Mouse (Mus musculus): Measurements from ENCODE around the gene Kat7. TPM values are rescaled to one million over a fixed set of nuclear protein-coding genes. Genes with fewer than 3 reads are reported as not detected.

The Kat7 gene
- polyA plus RNA-seq, 1 experiment from 2014 or later: 43.3 TPM

GRCm38 (mm10) chr11:95227467-95227866 is 82.6 kb downstream of the Kat7 start:
- peaks cover 49% of the 10 kb centered on the region for H3K27me3 ChIP-seq
- ATAC-seq (replicated peaks; ENCODE audit: insufficient number of reproducible peaks, insufficient read depth, low FRiP score, low read depth): no peak
- H3K9me3 ChIP-seq (replicated peaks): no peaks in the 10 kb centered on the region
- 28% methylated on average over 5 of the region's 5 CpGs for WGBS
- no peak overlapping the region for H3K27ac ChIP-seq
- H3K4me2 ChIP-seq: no peak overlapping the region
- H3K9ac ChIP-seq: no peak overlapping the region
- H3K4me3 ChIP-seq: no peak overlapping the region
- peaks cover 28% of the 10 kb centered on the region for H3K4me1 ChIP-seq (replicated peaks)
- H3K36me3 ChIP-seq: no peaks in the 10 kb centered on the region

GRCm38 (mm10) chr11:95225448-95225847 is 84.6 kb downstream of the Kat7 start:
- Histone ChIP-seq H3K36me3 (no peaks in the 10 kb centered on the region), H3K4me3 (no peak overlapping the region), H3K9me3 (replicated peaks) (no peaks in the 10 kb centered on the region), H3K27me3 (peaks cover 51% of the 10 kb centered on the region), H3K9ac (no peak overlapping the region), H3K4me2 (no peak overlapping the region), H3K4me1 (replicated peaks) (peaks cover 23% of the 10 kb centered on the region), H3K27ac (no peak overlapping the region)
- WGBS: 17% methylated on average over 7 of the region's 7 CpGs
- ATAC-seq (replicated peaks; ENCODE audit: insufficient number of reproducible peaks, insufficient read depth, low FRiP score, low read depth): 0 out of 2 replicates have a peak, but pooled peaks have one; percentile 14

Other genes starting within 250 kb of the Kat7 start
- gene Itga3, start 233.4 kb downstream of the Kat7 start, polyA plus RNA-seq (2015; fragmentation: Nextera tagmentation; extraction: Ambion mirVana): 9.7 and 12.9 TPM in 2 replicates
- gene Dlx3, start 190.1 kb downstream of the Kat7 start, polyA plus RNA-seq (2015; fragmentation: Nextera tagmentation; extraction: Ambion mirVana): 0.08 and 0.10 TPM in 2 replicates
- gene Dlx4, start 164.0 kb downstream of the Kat7 start, polyA plus RNA-seq (2015; fragmentation: Nextera tagmentation; extraction: Ambion mirVana): 0.08 and 0.10 TPM in 2 replicates
- gene Tac4, start 48.7 kb downstream of the Kat7 start, polyA plus RNA-seq (2015; fragmentation: Nextera tagmentation; extraction: Ambion mirVana): not detected in 2 replicates
- gene Fam117a, start 26.8 kb upstream of the Kat7 start, polyA plus RNA-seq (2015; fragmentation: Nextera tagmentation; extraction: Ambion mirVana): 4.1 and 6.8 TPM in 2 replicates
- gene Slc35b1, start 74.4 kb upstream of the Kat7 start, polyA plus RNA-seq (2015; fragmentation: Nextera tagmentation; extraction: Ambion mirVana): 66.0 and 71.5 TPM in 2 replicates
- gene Spop, start 103.8 kb upstream of the Kat7 start, polyA plus RNA-seq (2015; fragmentation: Nextera tagmentation; extraction: Ambion mirVana): 126 and 127 TPM in 2 replicates
- gene Nxph3, start 204.3 kb upstream of the Kat7 start, polyA plus RNA-seq (2015; fragmentation: Nextera tagmentation; extraction: Ambion mirVana): 0.08 and 0.16 TPM in 2 replicates

Data from heart, embryonic 15.5 days (tissue).